Mouse (Mus musculus) C2C12 (cell line): ENCODE results near the gene Lrmda.

Experiments
- CEBPB ChIP-seq: IDR thresholded peaks from one replicate; pipeline ENCODE4 v1.6.1; 2011; ENCODE audit warnings: low read depth, mild to moderate bottlenecking, control low read depth, moderate library complexity
- CTCF ChIP-seq: IDR thresholded peaks from one replicate; pipeline ENCODE4 v1.5.1; 2011; ENCODE audit not compliant: control insufficient read depth, insufficient read depth, insufficient read length

GRCm38 (mm10) chr14:22042146-22042545 lies 22.6 kb downstream of the Lrmda start:
- TF ChIP-seq CTCF, result no peak
- no peak for TF ChIP-seq CEBPB
